Mouse (Mus musculus) heart, embryonic 11.5 days (tissue): Measurements from ENCODE around the gene Zfand6. TPM values are rescaled to one million over a fixed set of nuclear protein-coding genes. Genes with fewer than 3 reads are reported as not detected.

Experiments
- ATAC-seq: fragments of 200-750 bp; cut with Nextera tagmentation; replicated peaks from 2 replicates; pipeline ENCODE4 v1.8.0; 2017; ENCODE audit warnings: moderate library complexity; ENCODE audit not compliant: insufficient number of reproducible peaks, low FRiP score, low TSS enrichment
- H3K27ac ChIP-seq: fragments of 300-500 bp; sonication (generic); 2 replicates; pipeline ENCODE4 v1.5.1; 2014; ENCODE audit warnings: mild to moderate bottlenecking, low read depth, low read length
- H3K27me3 ChIP-seq: fragments of 300-500 bp; sonication (generic); 2 replicates; pipeline ENCODE4 v1.6.1; 2014; ENCODE audit warnings: mild to moderate bottlenecking, low read length, mixed read lengths; ENCODE audit not compliant: control insufficient read depth, insufficient read depth
- H3K36me3 ChIP-seq: fragments of 300-500 bp; sonication (generic); 2 replicates; pipeline ENCODE4 v1.6.1; 2014; ENCODE audit warnings: mild to moderate bottlenecking, low read length, moderate library complexity, mixed read lengths; ENCODE audit not compliant: control insufficient read depth, insufficient read depth
- H3K4me1 ChIP-seq: fragments of 300-500 bp; sonication (generic); 2 replicates; pipeline ENCODE4 v1.6.1; 2014; ENCODE audit warnings: low read length; ENCODE audit not compliant: control insufficient read depth, insufficient read depth
- H3K4me2 ChIP-seq: fragments of 300-500 bp; sonication (generic); 2 replicates; pipeline ENCODE4 v1.6.1; 2014; ENCODE audit warnings: mild to moderate bottlenecking, moderate library complexity
- H3K4me3 ChIP-seq: fragments of 300-500 bp; sonication (generic); 2 replicates; pipeline ENCODE4 v1.5.1; 2014; ENCODE audit warnings: low read depth, low read length
- H3K9ac ChIP-seq: fragments of 300-500 bp; sonication (generic); 2 replicates; pipeline ENCODE4 v1.6.1; 2014; ENCODE audit warnings: mild to moderate bottlenecking, low read depth, low read length, moderate library complexity
- H3K9me3 ChIP-seq: fragments of 300-500 bp; sonication (generic); replicated peaks from 2 replicates; pipeline ENCODE4 v1.6.1; 2016; ENCODE audit warnings: low read length; ENCODE audit not compliant: control insufficient read depth
- WGBS: fragments of 180-500 bp; shearing (Covaris S2); extraction: QIAGEN DNeasy Blood & Tissue Kit; methylation state at CpG from one replicate; pipeline ENCODE4 v1.1.7; 2014; ENCODE audit not compliant: insufficient replicate concordance; 5-methylcytosine and 5-hydroxymethylcytosine counted together
- polyA plus RNA-seq: library from polyadenylated mRNA; unstranded; fragments of >200 nt; fragmentation: Nextera tagmentation; extraction: Ambion mirVana; gene quantifications from 2 replicates; pipeline ENCODE4 v1.2.1, GENCODE M21; 2014

Zfand6 gene
- polyA plus RNA-seq, 1 experiment from 2014 or later = 169 TPM

DNA sequence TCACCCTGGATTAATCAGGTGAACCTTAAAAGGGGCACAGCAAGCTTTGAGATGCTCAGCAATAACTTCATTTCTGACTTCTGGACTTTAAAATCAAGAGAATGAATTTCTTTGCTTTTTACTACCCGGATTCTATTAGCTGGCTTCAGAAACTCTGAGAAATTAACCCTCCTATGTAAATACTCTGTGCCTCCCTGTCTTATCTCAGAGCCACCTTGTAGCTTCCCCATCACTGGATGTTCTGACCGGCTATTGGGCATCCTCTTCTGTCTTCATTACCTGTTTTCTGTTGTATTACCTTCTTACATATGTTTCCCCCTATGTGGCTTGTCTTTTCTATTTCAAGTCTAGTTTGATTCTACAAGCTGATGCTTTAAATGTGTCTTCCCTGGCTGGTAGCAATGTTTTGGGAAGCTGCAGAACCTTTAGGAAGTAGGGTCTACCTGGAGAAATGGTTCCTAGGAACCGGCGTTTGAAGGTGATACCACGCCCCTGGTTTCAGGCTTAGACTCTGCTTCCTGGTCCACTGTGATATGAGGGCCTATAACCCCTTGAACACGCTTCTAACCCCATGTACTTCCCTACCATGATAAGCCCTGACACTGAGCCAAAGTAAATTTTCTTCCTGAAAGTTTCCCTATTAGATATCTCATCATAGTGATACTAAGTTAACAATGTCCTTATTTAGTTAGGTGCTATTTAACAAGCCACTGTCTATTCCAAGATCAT lies 46.3 kb downstream of the Zfand6 start:
- ATAC-seq = no peak
- no peaks in the 10 kb centered on the region for H3K9me3 ChIP-seq
- H3K27ac ChIP-seq = no peak overlapping the region
- H3K27me3 ChIP-seq = no peaks in the 10 kb centered on the region
- 73% methylated on average over 6 of the region's 6 CpGs for WGBS
- no peaks in the 10 kb centered on the region for H3K36me3 ChIP-seq
- no peak overlapping the region for H3K4me2 ChIP-seq
- H3K4me1 ChIP-seq = peaks cover 2% of the 10 kb centered on the region; the same call in 1 of the 2 replicates
- H3K9ac ChIP-seq = no peak overlapping the region
- no peak overlapping the region for H3K4me3 ChIP-seq

DNA sequence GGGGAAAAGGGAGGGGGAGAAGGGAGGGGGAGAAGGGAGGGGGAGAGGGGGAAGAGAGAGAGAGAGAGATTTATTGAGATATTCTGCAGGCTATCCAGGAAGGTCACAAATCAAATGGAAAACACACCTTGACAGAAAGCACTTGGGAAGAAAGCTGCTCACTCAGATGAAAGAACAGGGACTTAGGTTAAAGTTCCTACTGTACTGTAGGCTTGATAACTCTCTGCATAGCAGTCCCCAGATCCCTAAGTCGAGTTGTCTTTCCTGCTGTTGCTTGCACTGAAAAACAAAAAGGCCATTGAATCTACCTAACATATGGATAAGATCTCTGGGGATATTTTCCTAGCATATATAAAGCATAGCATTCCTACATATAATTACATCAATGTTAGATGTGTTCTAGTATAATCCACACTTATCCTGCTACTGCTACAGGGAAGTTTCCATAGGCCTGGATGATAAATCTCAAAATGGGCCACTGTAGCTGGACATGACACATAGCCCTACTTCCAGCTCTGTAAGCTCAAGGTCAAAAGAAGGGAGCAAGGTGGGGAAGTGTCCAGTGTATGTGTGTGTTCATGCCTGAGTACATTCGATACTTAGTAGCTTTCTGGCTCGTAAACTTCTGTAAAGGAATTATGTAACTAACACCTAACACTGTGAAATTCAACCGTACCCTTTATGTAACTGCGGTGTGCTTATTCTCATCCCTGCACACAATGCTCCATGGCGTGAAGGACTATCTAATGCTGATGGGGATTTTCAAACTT lies 47.4 kb downstream of the Zfand6 start:
- Histone ChIP-seq H3K27ac (no peak overlapping the region), H3K36me3 (no peaks in the 10 kb centered on the region), H3K4me3 (no peak overlapping the region), H3K9ac (no peak overlapping the region), H3K27me3 (no peaks in the 10 kb centered on the region), H3K4me1 (peaks cover 2% of the 10 kb centered on the region; the same call in 1 of the 2 replicates), H3K9me3 (no peaks in the 10 kb centered on the region), H3K4me2 (no peak overlapping the region)
- 84% methylated on average over 6 of the region's 6 CpGs for WGBS
- no peak for ATAC-seq

DNA sequence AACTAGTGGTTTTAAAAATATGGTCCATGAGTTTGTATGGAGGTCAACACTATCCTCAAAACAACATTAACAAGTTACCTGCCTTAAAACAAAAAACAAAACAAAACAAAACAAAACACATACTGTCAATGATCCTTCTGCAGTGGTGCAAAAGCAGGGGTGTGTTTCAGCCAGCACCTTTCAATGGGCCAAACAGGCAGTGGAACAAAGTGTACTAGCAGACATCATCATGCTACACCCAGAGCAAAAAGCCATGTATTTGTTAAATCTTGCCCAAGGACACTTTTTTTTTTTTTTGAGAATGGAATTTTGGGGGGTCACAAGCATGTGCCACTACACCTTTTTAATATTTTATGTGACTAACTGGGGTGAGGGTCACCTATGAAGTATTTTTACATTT lies 52.8 kb downstream of the Zfand6 start:
- Histone ChIP-seq H3K4me1 (no peaks in the 10 kb centered on the region), H3K27me3 (no peaks in the 10 kb centered on the region), H3K4me3 (no peak overlapping the region), H3K4me2 (no peak overlapping the region), H3K36me3 (no peaks in the 10 kb centered on the region), H3K9me3 (no peaks in the 10 kb centered on the region), H3K27ac (no peak overlapping the region), H3K9ac (no peak overlapping the region)
- no peak for ATAC-seq

DNA sequence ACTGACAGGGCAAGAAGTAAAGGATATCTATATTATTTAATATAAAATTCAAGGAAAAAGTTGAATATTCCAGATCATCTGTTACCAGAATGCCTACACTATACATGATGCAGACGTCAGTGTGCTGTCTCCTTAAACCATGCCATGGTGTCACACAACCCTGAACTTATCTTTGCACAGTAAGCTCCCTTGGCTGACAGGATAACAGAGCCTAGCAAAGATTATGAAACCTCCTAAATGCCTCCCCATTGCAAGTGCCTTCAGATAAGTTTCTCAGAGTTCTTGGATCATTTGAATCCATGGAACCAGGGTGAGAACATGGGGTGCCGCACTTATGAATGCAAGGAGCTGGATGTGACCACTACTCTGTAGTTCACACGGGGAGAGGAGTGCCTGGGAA lies 57.9 kb downstream of the Zfand6 start:
- no peak overlapping the region for H3K4me2 ChIP-seq
- 67% methylated on average over 3 of the region's 3 CpGs for WGBS
- no peaks in the 10 kb centered on the region for H3K9me3 ChIP-seq
- H3K4me1 ChIP-seq = no peaks in the 10 kb centered on the region
- no peak for ATAC-seq
- H3K27ac ChIP-seq = no peak overlapping the region
- no peak overlapping the region for H3K9ac ChIP-seq
- H3K36me3 ChIP-seq = no peaks in the 10 kb centered on the region
- H3K27me3 ChIP-seq = no peaks in the 10 kb centered on the region
- no peak overlapping the region for H3K4me3 ChIP-seq

DNA sequence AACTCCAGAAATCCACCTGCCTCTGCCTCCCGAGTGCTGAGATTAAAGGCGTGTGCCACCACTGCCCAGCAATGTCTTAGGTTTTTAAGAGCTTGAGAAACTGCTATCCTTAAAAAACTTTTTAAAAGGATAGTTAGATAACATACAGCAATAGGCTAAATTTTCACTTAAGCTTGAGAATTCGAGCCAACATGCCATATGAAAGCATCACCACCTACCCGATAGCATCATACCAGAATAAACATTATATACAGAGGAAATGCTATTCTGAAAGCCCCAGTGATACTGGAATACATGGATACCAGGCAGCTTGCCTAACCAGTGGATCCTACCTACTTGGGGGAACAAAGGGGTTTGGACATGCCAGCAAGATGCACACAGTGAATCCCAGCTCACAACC lies 66.0 kb downstream of the Zfand6 start:
- Histone ChIP-seq H3K4me3 (no peak overlapping the region), H3K9ac (no peak overlapping the region), H3K4me2 (no peak overlapping the region), H3K27ac (no peak overlapping the region), H3K4me1 (no peaks in the 10 kb centered on the region), H3K36me3 (peaks cover 7% of the 10 kb centered on the region; the same call in 1 of the 2 replicates), H3K9me3 (no peaks in the 10 kb centered on the region), H3K27me3 (no peaks in the 10 kb centered on the region)
- ATAC-seq = no peak
- WGBS = 91% methylated on average over 4 of the region's 4 CpGs

DNA sequence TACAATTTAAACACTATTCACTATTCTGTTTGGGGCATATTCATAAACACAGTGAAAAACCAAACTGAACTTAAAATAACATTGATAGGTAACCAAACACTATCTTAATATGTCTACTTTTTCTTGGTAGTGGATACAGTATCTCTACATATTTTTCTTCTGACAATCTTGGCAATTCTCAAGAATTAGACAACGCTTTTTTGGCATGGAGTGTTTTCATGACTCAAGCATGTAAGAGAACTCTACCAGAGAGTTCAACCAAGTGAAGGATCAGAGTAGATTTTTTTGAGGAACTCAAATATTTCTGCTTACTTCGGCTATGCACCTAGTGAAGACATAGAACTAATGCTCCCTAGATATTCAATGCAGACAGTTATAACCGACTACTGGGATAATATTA lies 68.8 kb downstream of the Zfand6 start:
- no peak overlapping the region for H3K27ac ChIP-seq

DNA sequence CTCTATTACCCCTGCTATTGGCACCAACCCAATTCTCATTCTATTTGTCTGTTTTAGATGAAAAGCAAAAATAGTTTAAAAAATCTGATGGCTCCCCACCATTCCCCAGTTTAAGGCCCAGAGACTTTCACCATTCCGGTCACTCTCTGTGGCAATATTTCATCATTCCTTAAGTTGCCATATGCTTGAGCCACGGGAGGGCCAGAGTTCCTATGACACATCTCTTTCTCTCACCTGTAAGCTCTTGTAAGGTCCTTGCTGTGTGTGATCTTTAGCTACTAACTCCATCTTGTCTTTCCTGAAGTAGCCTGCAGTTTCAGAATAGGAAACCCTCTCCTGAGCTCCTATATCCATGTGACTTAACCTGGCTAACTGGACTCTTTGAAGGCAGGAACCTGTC lies 70.8 kb downstream of the Zfand6 start:
- ATAC-seq = no peak
- Histone ChIP-seq H3K4me2 (no peak overlapping the region), H3K36me3 (no peaks in the 10 kb centered on the region), H3K4me1 (no peaks in the 10 kb centered on the region), H3K9me3 (no peaks in the 10 kb centered on the region), H3K4me3 (no peak overlapping the region), H3K27ac (no peak overlapping the region), H3K9ac (no peak overlapping the region), H3K27me3 (no peaks in the 10 kb centered on the region)
- 90% methylated on average over 2 of the region's 2 CpGs for WGBS

More for the DNA sequence above, 68.8 kb downstream of the Zfand6 start:
- Histone ChIP-seq H3K27me3 (no peaks in the 10 kb centered on the region), H3K36me3 (peaks cover 7% of the 10 kb centered on the region; the same call in 1 of the 2 replicates), H3K4me2 (no peak overlapping the region), H3K9ac (no peak overlapping the region), H3K4me1 (no peaks in the 10 kb centered on the region), H3K9me3 (no peaks in the 10 kb centered on the region), H3K4me3 (no peak overlapping the region)
- WGBS = 91% methylated on average over 3 of the region's 3 CpGs
- no peak for ATAC-seq

DNA sequence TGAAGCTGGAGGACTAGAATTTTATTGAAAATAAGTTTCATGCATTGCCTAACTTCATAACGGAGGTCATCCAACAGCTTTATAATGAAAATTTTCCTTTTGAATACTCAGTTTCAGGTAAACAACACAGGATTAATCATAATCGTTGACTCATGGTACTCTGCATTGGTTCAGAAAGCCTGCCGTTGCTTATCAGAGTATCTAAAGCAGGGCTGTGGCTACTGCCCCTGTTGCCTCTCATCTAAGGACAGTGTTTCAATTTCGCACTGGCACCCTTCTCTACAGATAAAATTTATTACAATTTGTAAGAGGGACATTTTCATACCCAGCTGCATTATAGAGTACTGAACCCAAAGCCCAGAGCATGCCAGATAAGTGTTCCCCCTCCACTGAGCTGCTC lies 77.3 kb downstream of the Zfand6 start:
- Histone ChIP-seq H3K9me3 (no peaks in the 10 kb centered on the region), H3K27ac (no peak overlapping the region), H3K4me2 (no peak overlapping the region), H3K9ac (no peak overlapping the region), H3K4me1 (no peaks in the 10 kb centered on the region), H3K4me3 (no peak overlapping the region), H3K36me3 (no peaks in the 10 kb centered on the region), H3K27me3 (no peaks in the 10 kb centered on the region)
- no peak for ATAC-seq
- WGBS = 76% methylated on average over 4 of the region's 4 CpGs

DNA sequence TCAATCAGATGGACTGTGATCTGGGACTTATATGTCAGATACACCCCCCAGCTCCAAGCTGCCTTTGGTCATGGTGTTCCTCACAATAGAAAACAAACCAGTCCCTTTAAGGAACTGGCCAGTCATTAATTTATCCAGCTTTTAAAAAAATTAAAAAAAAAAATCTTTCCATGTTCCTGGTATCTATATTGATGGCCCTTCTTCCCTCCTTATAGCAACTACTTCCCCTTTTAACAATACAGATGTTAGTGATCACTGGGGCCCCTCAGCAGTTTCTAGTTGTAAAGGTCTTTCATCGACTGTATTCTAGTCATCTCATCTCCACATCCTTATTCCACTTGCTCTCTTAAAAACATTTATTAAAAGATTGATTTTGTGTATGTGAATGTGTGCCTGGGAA lies 78.2 kb downstream of the Zfand6 start:
- Histone ChIP-seq H3K36me3 (no peaks in the 10 kb centered on the region), H3K9me3 (no peaks in the 10 kb centered on the region), H3K9ac (no peak overlapping the region), H3K4me2 (no peak overlapping the region), H3K27me3 (no peaks in the 10 kb centered on the region), H3K27ac (no peak overlapping the region), H3K4me3 (no peak overlapping the region), H3K4me1 (no peaks in the 10 kb centered on the region)
- WGBS = 84% methylated on average over 1 of the region's 1 CpGs
- ATAC-seq = no peak
